Mouse (Mus musculus) hindbrain, embryonic 13.5 days (tissue): ENCODE measurements around the gene Mthfd1l. TPM values are rescaled to one million over a fixed set of nuclear protein-coding genes. Genes with fewer than 3 reads are reported as not detected.

Experiments
- ATAC-seq: fragments of 200-750 bp; cut with Nextera tagmentation; 2 replicates; pipeline ENCODE4 v1.8.0; 2017; ENCODE audit warnings: moderate TSS enrichment; ENCODE audit not compliant: low FRiP score
- H3K27ac ChIP-seq: fragments of 300-500 bp; sonication (generic); 2 replicates; pipeline ENCODE4 v1.5.1; 2015; ENCODE audit warnings: inconsistent platforms, mild to moderate bottlenecking, moderate library complexity
- H3K27me3 ChIP-seq: fragments of 300-500 bp; sonication (generic); 2 replicates; pipeline ENCODE4 v1.6.1; 2015; ENCODE audit warnings: mild to moderate bottlenecking, inconsistent platforms
- H3K36me3 ChIP-seq: fragments of 300-500 bp; sonication (generic); 2 replicates; pipeline ENCODE4 v1.6.1; 2015; ENCODE audit warnings: mild to moderate bottlenecking, inconsistent platforms
- H3K4me1 ChIP-seq: fragments of 300-500 bp; sonication (generic); replicated peaks from 2 replicates; pipeline ENCODE4 v1.6.1; 2015; ENCODE audit warnings: inconsistent platforms
- H3K4me2 ChIP-seq: fragments of 300-500 bp; sonication (generic); 2 replicates; pipeline ENCODE4 v1.6.1; 2015; ENCODE audit warnings: inconsistent platforms, mild to moderate bottlenecking, moderate library complexity
- H3K4me3 ChIP-seq: fragments of 300-500 bp; sonication (generic); 2 replicates; pipeline ENCODE4 v1.5.1; 2015; ENCODE audit warnings: mild to moderate bottlenecking, inconsistent platforms
- H3K9ac ChIP-seq: fragments of 300-500 bp; sonication (generic); 2 replicates; pipeline ENCODE4 v1.6.1; 2015; ENCODE audit warnings: mild to moderate bottlenecking, inconsistent platforms
- H3K9me3 ChIP-seq: fragments of 300-500 bp; sonication (generic); 2 replicates; pipeline ENCODE4 v1.6.1; 2016; ENCODE audit warnings: inconsistent platforms
- WGBS: fragments of 180-500 bp; shearing (Covaris S2); methylation state at CpG from one replicate; pipeline ENCODE4 v1.1.7; 2015; 5-methylcytosine and 5-hydroxymethylcytosine counted together
- polyA plus RNA-seq: library from polyadenylated mRNA; unstranded; fragments of >200 nt; fragmentation: Nextera tagmentation; extraction: Ambion mirVana; gene quantifications from 2 replicates; pipeline ENCODE4 v1.2.1, GENCODE M21; 2015

Gene Mthfd1l
- polyA plus RNA-seq, 1 experiment from 2014 or later, result 5.3 TPM

DNA sequence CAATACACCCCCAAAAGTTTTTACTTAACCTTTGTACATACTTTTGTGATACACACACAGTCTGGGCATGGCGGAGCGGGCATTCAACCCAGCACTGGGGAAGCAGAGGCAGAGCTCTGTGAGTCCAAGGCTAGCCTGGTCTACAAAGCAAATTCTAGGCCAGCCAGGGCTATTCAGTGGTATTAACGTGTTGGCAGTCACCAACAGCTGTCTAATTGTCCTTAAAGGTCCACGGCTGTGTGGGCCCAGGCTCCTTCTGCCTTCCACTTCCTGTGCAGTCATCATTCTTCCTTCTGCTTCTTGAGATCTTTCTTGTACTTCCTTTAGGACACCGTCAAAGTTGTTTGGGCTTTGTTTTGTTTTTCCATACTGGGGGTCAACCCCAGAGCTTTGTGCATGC lies 123.2 kb downstream of the Mthfd1l start:
- no peaks in the 10 kb centered on the region for H3K36me3 ChIP-seq
- no peaks in the 10 kb centered on the region for H3K9me3 ChIP-seq
- 85% methylated on average over 5 of the region's 5 CpGs for WGBS
- no peak overlapping the region for H3K9ac ChIP-seq
- no peak overlapping the region for H3K4me3 ChIP-seq
- H3K4me1 ChIP-seq, result peaks cover 3% of the 10 kb centered on the region
- no peak overlapping the region for H3K4me2 ChIP-seq
- ATAC-seq, result no peak
- H3K27me3 ChIP-seq, result no peaks in the 10 kb centered on the region
- no peak overlapping the region for H3K27ac ChIP-seq

DNA sequence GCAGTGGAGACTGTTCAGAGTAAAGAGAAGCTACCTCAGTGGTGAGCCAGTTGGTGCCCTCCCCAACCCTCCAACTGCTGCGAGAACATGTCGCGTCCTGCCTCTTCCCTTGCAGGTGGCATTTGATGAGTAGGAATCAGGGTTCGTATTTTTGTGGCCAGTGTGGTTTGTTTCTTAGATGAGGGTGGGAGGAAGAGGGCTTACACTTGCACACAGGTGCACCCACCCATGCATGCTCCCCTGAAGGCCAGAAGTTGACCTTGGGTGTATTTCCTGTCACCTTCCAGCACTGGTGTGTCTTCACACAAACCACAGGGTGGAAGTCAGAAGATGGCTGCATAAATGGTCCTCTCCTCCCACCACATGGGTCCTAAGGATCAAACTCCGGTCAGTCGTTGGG lies 127.1 kb downstream of the Mthfd1l start:
- no peaks in the 10 kb centered on the region for H3K9me3 ChIP-seq
- H3K27ac ChIP-seq, result no peak overlapping the region
- 89% methylated on average over 6 of the region's 6 CpGs for WGBS
- H3K27me3 ChIP-seq, result no peaks in the 10 kb centered on the region
- ATAC-seq, result no peak
- H3K9ac ChIP-seq, result no peak overlapping the region
- no peak overlapping the region for H3K4me2 ChIP-seq
- H3K4me3 ChIP-seq, result no peak overlapping the region
- H3K4me1 ChIP-seq, result no peaks in the 10 kb centered on the region
- H3K36me3 ChIP-seq, result no peaks in the 10 kb centered on the region

DNA sequence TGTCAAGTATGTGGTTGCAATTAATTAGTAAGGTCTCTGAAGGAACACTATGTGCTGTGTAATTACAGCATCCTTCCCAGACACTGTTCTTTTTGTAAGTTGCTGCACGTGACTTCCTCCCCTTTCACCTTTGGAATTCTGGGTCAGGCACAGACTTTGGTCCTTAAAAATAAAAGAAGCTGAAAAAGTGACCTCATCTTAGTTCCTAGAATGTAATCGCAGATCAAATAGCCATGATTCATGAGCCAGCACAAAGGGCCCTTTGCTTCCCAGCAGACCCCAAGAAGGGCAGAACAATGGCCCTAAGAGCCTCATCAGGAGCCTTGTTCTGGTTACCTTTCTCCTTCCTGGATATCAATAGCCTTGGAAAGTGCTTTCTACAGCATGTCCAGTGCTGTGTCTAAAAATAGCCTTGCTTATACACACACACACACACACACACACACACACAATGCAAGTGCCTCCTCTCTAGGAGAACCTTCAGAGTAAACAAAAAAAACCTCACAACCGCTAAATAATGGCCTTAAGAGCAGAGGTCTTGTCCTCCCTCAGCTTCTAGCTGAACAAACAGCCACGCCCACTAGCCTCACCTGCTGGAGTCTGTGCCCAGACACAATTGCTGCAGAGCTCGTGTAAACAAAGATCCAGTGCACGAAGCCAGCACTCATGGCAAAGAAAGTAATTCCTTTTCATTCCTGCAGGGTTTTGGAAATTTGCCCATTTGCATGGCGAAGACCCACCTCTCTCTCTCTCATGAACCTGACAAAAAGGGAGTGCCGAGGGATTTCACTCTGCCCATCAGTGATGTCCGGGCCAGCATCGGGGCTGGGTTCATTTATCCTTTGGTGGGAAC lies 133.0 kb downstream of the Mthfd1l start:
- Histone ChIP-seq H3K9me3 (no peaks in the 10 kb centered on the region), H3K4me3 (no peak overlapping the region), H3K4me2 (no peak overlapping the region), H3K27me3 (no peaks in the 10 kb centered on the region), H3K4me1 (peaks cover 20% of the 10 kb centered on the region), H3K36me3 (no peaks in the 10 kb centered on the region), H3K27ac (peak overlapping the region; percentile 5; the same call in 1 of the 2 replicates), H3K9ac (no peak overlapping the region)
- ATAC-seq, result peak; percentile 36; the same call in 1 of the 2 replicates
- WGBS, result 21% methylated on average over 10 of the region's 10 CpGs

GRCm38 (mm10) chr10:4107661-4108338 lies 134.9 kb downstream of the Mthfd1l start:
- Histone ChIP-seq H3K27ac (no peak overlapping the region), H3K4me3 (no peak overlapping the region), H3K27me3 (no peaks in the 10 kb centered on the region), H3K36me3 (no peaks in the 10 kb centered on the region), H3K4me1 (peaks cover 31% of the 10 kb centered on the region), H3K9me3 (no peaks in the 10 kb centered on the region), H3K4me2 (no peak overlapping the region), H3K9ac (0 out of 2 replicates have a peak overlapping the region, but pooled peaks have one; percentile 14)
- no peak for ATAC-seq
- whole genome bisulfite sequencing, result 15% methylated on average over 7 of the region's 7 CpGs

DNA sequence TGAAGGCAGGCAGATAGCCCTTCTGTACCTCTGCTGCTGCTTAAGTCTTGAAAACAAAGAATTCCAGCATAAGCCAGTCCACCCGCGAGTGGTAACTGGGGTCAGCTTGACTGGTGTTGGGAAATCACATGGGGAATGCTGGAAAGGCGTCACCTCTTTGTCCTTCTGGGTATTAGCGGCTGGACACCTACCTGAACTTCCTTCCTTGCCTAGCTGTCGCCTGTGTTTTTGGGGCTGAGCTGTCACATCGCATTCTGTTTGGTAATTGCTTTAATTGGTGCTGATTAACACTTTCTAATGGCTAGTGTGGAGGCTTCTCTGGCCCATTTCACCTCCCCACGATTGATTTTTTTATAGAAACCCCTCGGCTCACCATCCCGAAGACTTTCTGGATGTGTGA lies 135.5 kb downstream of the Mthfd1l start:
- Histone ChIP-seq H3K4me2 (no peak overlapping the region), H3K9ac (no peak overlapping the region), H3K27me3 (no peaks in the 10 kb centered on the region), H3K9me3 (no peaks in the 10 kb centered on the region), H3K4me3 (no peak overlapping the region), H3K27ac (no peak overlapping the region), H3K4me1 (peaks cover 38% of the 10 kb centered on the region), H3K36me3 (no peaks in the 10 kb centered on the region)
- WGBS, result 79% methylated on average over 9 of the region's 9 CpGs
- no peak for ATAC-seq

DNA sequence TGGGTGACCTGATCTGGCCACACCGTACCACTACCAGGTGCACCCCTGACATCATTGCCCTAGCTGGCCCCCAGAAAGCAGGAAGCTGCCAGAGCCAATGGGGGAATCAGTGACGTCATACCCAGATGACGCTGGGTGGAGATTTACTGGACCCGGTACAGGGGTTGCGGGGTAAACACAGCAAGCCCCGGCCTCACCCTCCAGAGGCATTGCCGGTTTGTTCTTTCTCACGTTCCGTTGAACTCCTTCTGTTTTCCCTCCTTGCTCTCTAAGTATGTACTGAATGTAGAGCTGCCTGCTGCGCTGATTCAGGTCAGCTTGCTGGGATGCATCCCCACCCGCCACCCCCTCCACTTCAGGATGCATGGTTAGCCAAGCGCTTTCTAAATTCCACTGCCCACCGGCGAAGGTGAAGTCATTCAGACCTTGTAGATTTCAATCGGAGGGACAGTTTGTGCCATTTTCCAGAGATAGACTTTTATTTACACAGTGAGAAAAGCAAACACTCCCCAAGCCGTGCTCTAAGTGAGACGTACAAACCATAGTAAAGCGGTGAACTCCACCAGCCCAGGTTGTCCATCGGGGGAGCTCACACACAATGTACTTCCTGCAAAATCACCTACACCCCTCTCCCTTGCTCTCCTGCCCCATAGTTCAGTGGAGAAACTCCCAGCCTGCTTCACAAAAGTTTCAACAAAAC lies 138.3 kb downstream of the Mthfd1l start:
- H3K4me1 ChIP-seq, result peaks cover 30% of the 10 kb centered on the region
- ATAC-seq, result no peak
- H3K9me3 ChIP-seq, result no peaks in the 10 kb centered on the region
- no peak overlapping the region for H3K4me3 ChIP-seq
- no peak overlapping the region for H3K4me2 ChIP-seq
- 80% methylated on average over 19 of the region's 19 CpGs for WGBS
- no peaks in the 10 kb centered on the region for H3K36me3 ChIP-seq
- H3K27ac ChIP-seq, result no peak overlapping the region
- no peaks in the 10 kb centered on the region for H3K27me3 ChIP-seq
- H3K9ac ChIP-seq, result no peak overlapping the region

GRCm38 (mm10) chr10:4111795-4112139 lies 138.8 kb downstream of the Mthfd1l start:
- Histone ChIP-seq H3K27ac (no peak overlapping the region), H3K27me3 (no peaks in the 10 kb centered on the region), H3K9me3 (no peaks in the 10 kb centered on the region), H3K36me3 (no peaks in the 10 kb centered on the region), H3K4me2 (no peak overlapping the region), H3K4me3 (no peak overlapping the region), H3K4me1 (peaks cover 25% of the 10 kb centered on the region), H3K9ac (no peak overlapping the region)
- ATAC-seq, result no peak
- WGBS, result 69% methylated on average over 8 of the region's 8 CpGs

DNA sequence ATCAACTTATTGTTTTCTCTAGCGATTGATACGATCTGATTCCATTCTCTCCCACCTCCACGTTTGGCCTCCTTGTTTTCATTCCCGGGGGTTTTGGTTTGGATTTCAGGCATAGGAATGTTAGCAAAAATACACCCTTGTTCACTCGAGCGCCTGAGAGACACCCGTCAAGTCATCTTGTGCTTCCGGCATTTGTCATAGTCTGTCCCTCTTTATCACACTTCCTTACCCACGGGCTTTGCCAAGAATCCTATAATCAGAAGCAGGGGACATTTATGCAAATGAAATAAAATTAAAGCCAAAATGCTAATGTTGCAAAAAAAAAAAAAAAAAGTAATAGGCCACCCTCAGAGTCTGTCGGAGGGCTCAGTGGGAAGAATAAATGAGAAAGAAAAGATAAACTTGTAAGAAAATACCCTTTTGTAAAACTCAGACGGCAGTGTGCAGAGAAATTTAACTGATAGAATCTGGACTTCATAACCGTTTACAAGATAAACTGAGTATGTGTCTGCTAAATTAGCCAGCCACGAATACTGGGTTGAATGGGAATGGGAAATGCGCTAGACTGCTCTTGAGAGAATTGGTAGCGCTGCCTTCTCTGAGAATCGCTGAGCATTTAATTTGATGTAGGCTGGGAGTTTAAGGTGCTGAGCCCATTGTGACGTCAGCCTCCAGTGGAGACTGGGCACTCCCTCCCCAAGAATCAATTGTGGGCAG lies 139.9 kb downstream of the Mthfd1l start:
- no peak for ATAC-seq
- 49% methylated on average over 17 of the region's 17 CpGs for WGBS
- Histone ChIP-seq H3K9ac (no peak overlapping the region), H3K27ac (peak overlapping the region; percentile 52), H3K9me3 (no peaks in the 10 kb centered on the region), H3K4me2 (no peak overlapping the region), H3K4me1 (peaks cover 25% of the 10 kb centered on the region), H3K36me3 (no peaks in the 10 kb centered on the region), H3K4me3 (no peak overlapping the region), H3K27me3 (no peaks in the 10 kb centered on the region)

DNA sequence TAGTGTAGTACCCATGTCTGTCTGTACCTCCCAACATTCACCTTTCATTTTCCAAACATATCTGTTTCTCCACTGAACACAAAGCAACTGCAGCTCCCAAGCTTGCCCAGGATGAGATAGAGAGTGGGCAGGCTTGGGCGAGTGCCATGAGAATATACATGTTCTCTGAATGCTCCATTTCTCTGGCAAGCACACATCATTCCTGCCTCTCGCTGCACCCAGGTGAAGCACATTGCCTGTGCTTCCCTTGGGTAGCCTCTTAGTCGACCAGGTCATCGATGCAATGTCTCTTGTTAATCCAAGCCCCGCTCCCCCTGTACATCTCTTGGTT lies 140.4 kb downstream of the Mthfd1l start:
- Histone ChIP-seq H3K27ac (peak overlapping the region; percentile 52), H3K36me3 (no peaks in the 10 kb centered on the region), H3K4me2 (no peak overlapping the region), H3K4me3 (no peak overlapping the region), H3K9me3 (no peaks in the 10 kb centered on the region), H3K27me3 (no peaks in the 10 kb centered on the region), H3K9ac (no peak overlapping the region), H3K4me1 (0 out of 2 replicates have a peak, but pooled peaks cover 22% of the 10 kb centered on the region)
- no peak for ATAC-seq
- 86% methylated on average over 5 of the region's 5 CpGs for WGBS

DNA sequence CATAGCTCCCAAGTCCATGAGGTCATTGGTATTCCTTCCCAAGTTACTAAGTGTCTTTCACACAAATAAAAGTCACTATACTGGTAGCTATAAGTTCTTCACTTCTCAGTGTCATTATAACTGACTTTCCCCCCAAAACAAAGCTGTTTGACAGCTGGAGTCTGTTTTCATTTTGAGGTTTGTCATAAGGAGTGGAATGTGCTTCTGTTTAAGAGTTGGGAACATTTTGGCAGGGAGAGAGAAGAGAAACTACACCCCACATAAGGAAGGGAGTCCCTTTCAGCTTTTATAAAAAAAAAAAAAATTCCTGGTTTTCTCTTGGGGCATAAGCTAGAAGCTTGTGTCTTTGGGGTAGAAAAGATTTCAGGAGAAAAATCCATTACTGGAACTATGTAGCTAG lies 143.7 kb downstream of the Mthfd1l start:
- H3K27ac ChIP-seq, result no peak overlapping the region
- no peak for ATAC-seq
- no peaks in the 10 kb centered on the region for H3K36me3 ChIP-seq
- no peak overlapping the region for H3K9ac ChIP-seq
- H3K9me3 ChIP-seq, result no peaks in the 10 kb centered on the region
- no peak overlapping the region for H3K4me3 ChIP-seq
- H3K4me1 ChIP-seq, result 0 out of 2 replicates have a peak, but pooled peaks cover 19% of the 10 kb centered on the region
- no peak overlapping the region for H3K4me2 ChIP-seq
- no peaks in the 10 kb centered on the region for H3K27me3 ChIP-seq

DNA sequence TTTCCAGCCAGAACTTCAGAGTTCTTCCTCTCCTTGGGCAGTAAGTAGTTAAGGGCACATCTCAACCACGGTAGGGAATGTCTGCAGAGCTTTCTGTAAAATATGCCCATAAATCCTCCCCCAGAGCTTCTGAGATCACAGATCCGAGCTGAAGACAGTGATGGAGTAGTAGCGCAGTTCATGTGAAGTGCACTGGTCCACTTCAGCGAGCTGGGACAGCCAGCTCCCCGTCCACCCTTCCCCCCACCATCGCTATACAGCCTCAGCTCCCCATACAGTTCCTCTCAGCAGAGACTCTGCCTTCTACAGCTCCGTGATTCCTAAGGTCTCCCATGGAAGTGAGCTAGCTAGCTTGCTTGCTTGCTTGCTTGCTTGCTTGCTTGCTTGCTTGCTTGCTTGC lies 144.2 kb downstream of the Mthfd1l start:
- Histone ChIP-seq H3K27me3 (no peaks in the 10 kb centered on the region), H3K9me3 (no peaks in the 10 kb centered on the region), H3K4me3 (no peak overlapping the region), H3K9ac (no peak overlapping the region), H3K27ac (no peak overlapping the region), H3K4me2 (no peak overlapping the region), H3K4me1 (0 out of 2 replicates have a peak, but pooled peaks cover 18% of the 10 kb centered on the region), H3K36me3 (no peaks in the 10 kb centered on the region)
- 59% methylated on average over 7 of the region's 7 CpGs for WGBS
- ATAC-seq, result no peak

- no peak overlapping the region for H3K9ac ChIP-seq
- no peaks in the 10 kb centered on the region for H3K27me3 ChIP-seq
- H3K4me2 ChIP-seq, result no peak overlapping the region
- H3K36me3 ChIP-seq, result no peaks in the 10 kb centered on the region
- H3K4me1 ChIP-seq, result 0 out of 2 replicates have a peak, but pooled peaks cover 3% of the 10 kb centered on the region
- 56% methylated on average over 4 of the region's 4 CpGs for WGBS
- H3K27ac ChIP-seq, result no peak overlapping the region
- H3K9me3 ChIP-seq, result no peaks in the 10 kb centered on the region
- no peak overlapping the region for H3K4me3 ChIP-seq
- no peak for ATAC-seq
These were observed 146.4 kb downstream of the Mthfd1l start for GRCm38 (mm10) chr10:4119287-4119686.
